Mouse (Mus musculus) lung, postnatal 0 days (tissue): ENCODE data around the gene Ube3b. TPM values are rescaled to one million over a fixed set of nuclear protein-coding genes. Genes with fewer than 3 reads are reported as not detected.

Experiments
- ATAC-seq: fragments of 200-750 bp; cut with Nextera tagmentation; 2 replicates; pipeline ENCODE4 v1.8.0; 2017; ENCODE audit warnings: moderate library complexity
- DNase-seq: peaks from one replicate; pipeline ENCODE4 v3.0.0-alpha.2; 2016; ENCODE audit warnings: low spot score
- H3K27ac ChIP-seq: fragments of 300-500 bp; sonication (generic); 2 replicates; pipeline ENCODE4 v1.5.1; 2014; ENCODE audit warnings: antibody characterized with exemption, mild to moderate bottlenecking, low read length, mixed read lengths
- H3K27me3 ChIP-seq: fragments of 300-500 bp; sonication (generic); replicated peaks from 2 replicates; pipeline ENCODE4 v1.6.1; 2014; ENCODE audit warnings: low read length, mixed read lengths; ENCODE audit not compliant: insufficient read depth
- H3K36me3 ChIP-seq: fragments of 300-500 bp; sonication (generic); 2 replicates; pipeline ENCODE4 v1.6.1; 2014; ENCODE audit warnings: low read length, mixed read lengths; ENCODE audit not compliant: insufficient read depth
- H3K4me1 ChIP-seq: fragments of 300-500 bp; sonication (generic); 2 replicates; pipeline ENCODE4 v1.6.1; 2014; ENCODE audit warnings: antibody characterized with exemption, low read depth, low read length, mixed read lengths; ENCODE audit not compliant: insufficient read depth
- H3K4me2 ChIP-seq: fragments of 300-500 bp; sonication (generic); replicated peaks from 2 replicates; pipeline ENCODE4 v1.6.1; 2014; ENCODE audit warnings: low read depth, mild to moderate bottlenecking, low read length, moderate library complexity, mixed read lengths
- H3K4me3 ChIP-seq: fragments of 300-500 bp; sonication (generic); 2 replicates; pipeline ENCODE4 v1.5.1; 2014; ENCODE audit warnings: low read depth, low read length
- H3K9ac ChIP-seq: fragments of 300-500 bp; sonication (generic); replicated peaks from 2 replicates; pipeline ENCODE4 v1.6.1; 2014; ENCODE audit warnings: low read depth, mild to moderate bottlenecking
- H3K9me3 ChIP-seq: fragments of 300-500 bp; sonication (generic); 2 replicates; pipeline ENCODE4 v1.6.1; 2016; ENCODE audit warnings: low read length, mixed read lengths
- CTCF ChIP-seq: IDR thresholded peaks from 2 replicates; pipeline ENCODE4 v1.5.1; 2016; ENCODE audit warnings: antibody characterized with exemption, mild to moderate bottlenecking
- EP300 ChIP-seq: IDR thresholded peaks from 2 replicates; pipeline ENCODE4 v1.6.1; 2016; ENCODE audit warnings: antibody characterized with exemption, mild to moderate bottlenecking, control low read depth
- WGBS: fragments of 180-500 bp; shearing (Covaris S2); extraction: QIAGEN DNeasy Blood & Tissue Kit; methylation state at CpG from one replicate; pipeline ENCODE4 v1.1.7; 2014; 5-methylcytosine and 5-hydroxymethylcytosine counted together
- polyA plus RNA-seq: library from polyadenylated mRNA; unstranded; fragments of >200 nt; fragmentation: Nextera tagmentation; extraction: Ambion mirVana; gene quantifications from 2 replicates; pipeline ENCODE4 v1.2.1, GENCODE M21; 2015

The Ube3b gene
- polyA plus RNA-seq, 1 experiment from 2014 or later: 28.9 TPM

DNA sequence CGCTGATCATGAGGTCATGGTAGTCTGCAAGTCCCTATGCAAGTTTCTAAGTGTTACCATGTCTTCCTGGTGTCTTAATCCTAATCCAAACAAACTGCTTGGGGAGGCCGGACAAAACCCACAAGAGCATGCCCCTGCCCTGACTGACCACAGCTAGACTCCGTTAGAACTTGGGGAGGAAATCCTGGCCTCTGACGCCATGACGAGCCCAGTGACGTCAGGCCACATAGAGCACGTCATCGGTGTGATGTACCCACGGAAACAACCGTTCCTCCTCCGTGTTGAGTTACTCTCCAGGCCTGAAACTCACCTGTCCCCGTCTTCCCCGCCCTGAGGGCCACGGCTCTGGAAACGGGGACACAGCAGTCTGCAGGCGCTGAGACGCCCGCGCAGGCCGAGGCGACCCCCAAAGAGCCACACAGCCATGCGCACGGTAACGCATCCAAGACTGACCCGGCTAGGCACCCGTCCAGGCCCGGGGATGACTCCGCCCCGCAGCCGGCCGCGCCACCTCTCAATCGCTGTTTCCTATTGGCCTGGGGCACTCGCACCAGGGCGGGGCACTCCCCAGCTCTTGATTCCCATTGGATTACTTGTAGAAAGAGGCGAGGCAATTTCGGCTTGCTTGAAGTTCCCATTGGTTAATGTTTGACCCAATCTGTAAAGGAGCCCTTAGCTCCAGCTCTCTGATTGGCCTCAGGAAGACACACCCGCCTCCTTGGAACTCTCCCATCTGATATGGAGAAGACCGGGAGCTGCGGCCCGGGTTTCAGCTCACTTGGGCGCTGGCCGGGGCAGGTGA, 63.4 kb downstream of the Ube3b start, which contains the start of the genes Mmab and Mvk:
TSS of gene Mmab (minus strand) at position 495 of the 802 bp plus-strand sequence.
TSS of gene Mvk (plus strand) at position 704 of the 802 bp plus-strand sequence.
- peak within 1 kb of the TSS; percentile 43 for H3K9ac ChIP-seq
- WGBS: 1% methylated on average over 42 of the region's 43 CpGs
- 0 out of 2 replicates have a peak, but pooled peaks cover 3% of the 10 kb centered on the region for H3K36me3 ChIP-seq
- peak within 1 kb of the TSS; percentile 71; the same call in 1 of the 2 replicates for H3K27ac ChIP-seq
- H3K9me3 ChIP-seq: no peaks in the 10 kb centered on the region
- ATAC-seq (peak; percentile 98), DNase-seq (peak; percentile 100)
- H3K4me2 ChIP-seq: peak within 1 kb of the TSS; percentile 57
- TF ChIP-seq CTCF (no peak), EP300 (peak; percentile 35)
- H3K27me3 ChIP-seq: no peaks in the 10 kb centered on the region
- 0 out of 2 replicates have a peak, but pooled peaks cover 7% of the 10 kb centered on the region for H3K4me1 ChIP-seq
- H3K4me3 ChIP-seq: peak within 1 kb of the TSS; percentile 67

DNA sequence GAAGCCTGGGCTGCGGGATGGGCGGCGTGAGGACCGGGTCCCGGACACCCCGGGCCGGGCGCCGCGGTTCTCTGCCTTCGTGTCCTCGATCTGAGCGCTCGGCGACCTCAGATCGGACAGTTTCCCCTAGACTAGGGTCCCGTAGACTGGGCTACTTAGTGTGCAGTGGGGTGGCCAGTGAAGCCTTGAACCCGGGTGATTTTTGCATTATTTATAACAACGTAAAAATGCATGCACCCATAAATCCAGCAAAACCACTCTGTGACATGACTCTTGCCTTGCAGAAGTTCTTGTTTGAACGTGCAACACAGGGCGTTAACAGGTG, 63.9 kb downstream of the Ube3b start:
- Histone ChIP-seq H3K4me2 (peak overlapping the region; percentile 57), H3K4me1 (0 out of 2 replicates have a peak, but pooled peaks cover 7% of the 10 kb centered on the region)

DNA sequence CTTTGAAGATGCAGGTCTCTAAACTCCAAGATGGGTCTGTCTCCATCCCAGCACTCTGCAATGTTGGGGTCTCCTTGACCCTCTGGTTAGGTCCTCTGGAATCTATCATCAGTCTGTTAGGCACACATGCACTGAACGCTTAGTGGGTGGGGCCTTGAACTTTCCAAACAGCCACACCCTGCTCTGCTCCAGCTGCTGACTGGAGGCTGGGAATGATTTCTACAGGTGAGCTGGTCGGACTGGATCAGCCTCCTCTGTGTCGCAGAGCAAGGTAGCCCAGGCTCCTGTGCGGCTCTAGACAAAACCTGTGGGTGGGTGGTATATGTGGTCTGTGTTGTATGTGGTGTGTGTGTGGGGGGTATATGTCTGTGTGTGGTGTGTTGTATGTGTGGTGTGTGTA, 68.6 kb downstream of the Ube3b start:
- WGBS: 51% methylated on average over 4 of the region's 4 CpGs
- H3K4me3 ChIP-seq: no peak overlapping the region

More for the DNA sequence above, 63.9 kb downstream of the Ube3b start:
- DNase-seq: no peak
- WGBS: under 1% methylated on average over 21 of the region's 21 CpGs
- Histone ChIP-seq H3K27ac (no peak overlapping the region), H3K4me3 (peak overlapping the region; percentile 51), H3K27me3 (no peaks in the 10 kb centered on the region), H3K36me3 (0 out of 2 replicates have a peak, but pooled peaks cover 3% of the 10 kb centered on the region), H3K9me3 (no peaks in the 10 kb centered on the region), H3K9ac (peak overlapping the region; percentile 23)
- no peak for TF ChIP-seq CTCF
- no peak for TF ChIP-seq EP300
- ATAC-seq: no peak

DNA sequence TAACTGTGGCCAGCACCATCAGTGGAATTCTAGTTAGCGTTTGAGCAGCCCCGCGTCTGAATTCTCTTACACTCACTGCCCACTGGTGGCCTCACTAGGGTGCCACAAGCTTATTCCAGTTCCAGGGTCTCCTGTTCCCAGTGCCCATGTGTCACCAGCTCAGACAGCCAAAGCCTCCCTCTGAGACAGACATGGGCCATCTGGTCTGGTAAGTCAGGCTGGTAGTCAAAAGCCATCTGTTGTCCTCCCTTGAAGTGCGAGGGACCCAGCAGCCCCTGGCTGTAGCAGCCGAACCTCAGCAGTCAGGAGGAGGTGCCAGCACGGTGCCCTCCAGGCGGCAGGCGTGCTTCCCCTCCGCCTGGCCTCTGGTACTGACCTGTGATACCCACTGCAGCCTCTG, 75.9 kb downstream of the Ube3b start:
- Histone ChIP-seq H3K27me3 (no peaks in the 10 kb centered on the region), H3K9me3 (no peaks in the 10 kb centered on the region), H3K4me1 (no peaks in the 10 kb centered on the region), H3K4me2 (no peak overlapping the region), H3K27ac (no peak overlapping the region), H3K36me3 (no peaks in the 10 kb centered on the region), H3K4me3 (no peak overlapping the region), H3K9ac (no peak overlapping the region)
- no peak for ATAC-seq
- no peak for TF ChIP-seq EP300
- TF ChIP-seq CTCF: no peak; the same call in 1 of the 2 replicates
- no peak for DNase-seq
- WGBS: 75% methylated on average over 9 of the region's 9 CpGs

More for the DNA sequence above, 68.6 kb downstream of the Ube3b start:
- ATAC-seq: no peak
- peak; percentile 35 for DNase-seq
- Histone ChIP-seq H3K4me2 (no peak overlapping the region), H3K9me3 (no peaks in the 10 kb centered on the region), H3K27ac (no peak overlapping the region), H3K4me1 (0 out of 2 replicates have a peak, but pooled peaks cover 7% of the 10 kb centered on the region), H3K9ac (no peak overlapping the region), H3K36me3 (0 out of 2 replicates have a peak, but pooled peaks cover 3% of the 10 kb centered on the region), H3K27me3 (no peaks in the 10 kb centered on the region)
- TF ChIP-seq EP300: no peak
- no peak for TF ChIP-seq CTCF

DNA sequence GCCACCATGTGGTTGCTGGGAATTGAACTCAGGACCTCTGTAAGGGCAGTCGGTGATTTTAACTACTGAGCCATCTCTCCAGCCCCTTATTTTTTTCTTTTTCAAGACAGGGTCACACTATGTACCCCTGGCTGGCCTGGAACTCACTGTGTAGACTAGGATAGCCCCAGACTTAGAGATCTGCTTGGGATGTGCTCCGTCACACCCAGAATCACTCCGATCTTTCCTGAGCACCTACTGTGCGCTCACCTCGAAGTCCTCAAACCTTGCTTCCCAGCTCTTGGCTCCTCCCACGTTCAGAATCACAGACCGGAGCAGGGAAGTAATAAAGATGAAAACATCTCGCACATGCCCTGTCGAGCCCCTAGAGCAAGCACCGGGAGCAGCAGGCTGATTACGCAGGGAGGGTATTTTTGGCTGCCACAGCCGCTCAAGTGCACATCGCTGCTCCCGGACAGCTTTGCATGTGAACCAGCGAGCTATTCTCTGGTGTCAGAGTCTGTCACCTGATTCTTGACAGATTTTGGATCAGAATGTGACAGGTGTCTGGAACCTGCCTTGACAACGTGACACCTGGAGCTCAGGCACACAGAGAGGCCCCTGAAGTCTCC, 76.7 kb downstream of the Ube3b start:
- 79% methylated on average over 16 of the region's 16 CpGs for WGBS
- Histone ChIP-seq H3K9me3 (no peaks in the 10 kb centered on the region), H3K27me3 (no peaks in the 10 kb centered on the region), H3K4me3 (no peak overlapping the region), H3K36me3 (no peaks in the 10 kb centered on the region), H3K4me1 (no peaks in the 10 kb centered on the region), H3K9ac (no peak overlapping the region), H3K27ac (no peak overlapping the region), H3K4me2 (no peak overlapping the region)
- TF ChIP-seq CTCF (no peak), EP300 (no peak)
- no peak for DNase-seq
- no peak for ATAC-seq

DNA sequence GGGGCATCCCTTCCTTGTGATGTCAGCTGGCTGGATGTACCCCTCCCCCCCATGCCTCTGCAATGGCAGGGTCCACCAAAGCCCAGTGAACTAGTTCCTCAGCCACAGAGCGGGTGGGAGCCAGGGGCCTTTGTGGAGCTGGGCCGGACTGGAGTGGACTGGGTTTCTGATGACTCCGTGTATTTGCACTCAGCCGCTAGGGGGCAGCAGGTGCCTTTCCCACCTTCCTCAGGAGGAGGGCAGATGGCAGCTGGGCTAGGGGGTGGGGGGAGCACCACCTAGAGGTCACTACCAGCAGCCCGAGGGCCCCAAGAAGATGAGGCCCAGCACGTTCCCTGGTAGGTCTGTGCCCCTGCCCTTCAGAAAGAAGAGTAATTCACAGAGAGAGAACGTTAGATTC, 80.8 kb downstream of the Ube3b start:
- TF ChIP-seq EP300: no peak
- peak; percentile 97 for TF ChIP-seq CTCF
- Histone ChIP-seq H3K4me2 (no peak overlapping the region), H3K27ac (no peak overlapping the region), H3K9ac (no peak overlapping the region), H3K4me3 (no peak overlapping the region), H3K9me3 (no peaks in the 10 kb centered on the region), H3K27me3 (no peaks in the 10 kb centered on the region), H3K4me1 (no peaks in the 10 kb centered on the region), H3K36me3 (no peaks in the 10 kb centered on the region)
- DNase-seq: peak; percentile 82
- 5% methylated on average over 7 of the region's 7 CpGs for WGBS
- peak; percentile 69 for ATAC-seq
